Mouse (Mus musculus) cerebellum, adult (tissue): ENCODE results near the gene Atp10a.

Source experiments
- ATAC-seq: cut with Nextera tagmentation; 2 replicates; pipeline ENCODE4 v1.9.2; 2017; ENCODE audit warnings: mild to moderate bottlenecking, moderate library complexity, mixed read lengths; ENCODE audit not compliant: insufficient number of reproducible peaks, low FRiP score, low TSS enrichment

Atp10a gene

GRCm38 (mm10) chr7:58690069-58690923 is 34.3 kb downstream of the Atp10a start:
- ATAC-seq: no peak

DNA sequence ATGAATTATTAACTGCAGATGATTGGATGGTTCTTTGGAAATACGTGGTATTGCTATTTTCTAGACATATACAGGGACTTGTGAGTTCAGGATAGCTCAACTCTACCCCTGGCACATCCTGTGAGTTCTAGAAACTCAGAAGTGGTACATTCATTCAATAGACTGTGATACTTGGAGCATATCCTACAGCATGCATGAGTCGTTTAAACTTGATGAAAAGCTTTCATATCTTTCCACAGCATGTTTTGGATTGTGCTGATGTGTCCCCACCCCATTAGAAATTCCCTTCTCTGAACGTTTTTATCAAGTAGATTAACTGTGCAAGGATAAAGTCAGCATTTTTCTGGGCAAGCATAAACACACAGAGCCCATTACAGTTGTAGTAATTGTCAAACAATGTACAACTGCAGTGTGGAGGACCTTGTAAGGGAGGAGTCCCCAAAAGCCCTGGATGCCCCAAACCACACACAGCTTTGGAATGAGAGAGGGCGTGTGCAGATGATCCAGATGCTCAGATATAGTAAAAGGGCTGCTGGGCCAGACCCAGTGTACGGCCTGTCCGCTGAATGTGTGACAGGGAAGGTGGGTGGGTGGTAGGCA is 35.1 kb downstream of the Atp10a start:
- no peak for ATAC-seq

- no peak for ATAC-seq
Measured at GRCm38 (mm10) chr7:58692704-58693103, 36.7 kb downstream of the Atp10a start.

DNA sequence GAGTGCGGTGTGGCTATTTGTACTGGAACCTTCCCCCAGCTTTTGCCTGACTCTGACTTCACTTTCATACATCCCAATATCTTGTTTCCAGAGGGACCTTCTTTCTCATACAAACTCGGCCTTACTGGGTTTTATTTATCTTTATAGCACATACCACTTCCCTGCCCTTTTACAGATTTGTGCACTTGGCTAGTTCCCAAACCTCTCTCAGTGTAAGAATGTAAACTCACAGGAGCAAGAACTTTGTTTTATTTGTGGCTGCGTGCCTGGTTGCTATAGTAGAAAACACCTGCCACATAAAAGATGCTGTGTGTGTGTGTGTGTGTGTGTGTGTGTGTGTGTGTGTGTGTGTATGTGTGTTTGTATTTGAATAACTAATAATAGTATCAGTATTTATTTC is 37.4 kb downstream of the Atp10a start:
- no peak for ATAC-seq

- ATAC-seq: no peak
Measured at GRCm38 (mm10) chr7:58695661-58696060, 39.7 kb downstream of the Atp10a start.

DNA sequence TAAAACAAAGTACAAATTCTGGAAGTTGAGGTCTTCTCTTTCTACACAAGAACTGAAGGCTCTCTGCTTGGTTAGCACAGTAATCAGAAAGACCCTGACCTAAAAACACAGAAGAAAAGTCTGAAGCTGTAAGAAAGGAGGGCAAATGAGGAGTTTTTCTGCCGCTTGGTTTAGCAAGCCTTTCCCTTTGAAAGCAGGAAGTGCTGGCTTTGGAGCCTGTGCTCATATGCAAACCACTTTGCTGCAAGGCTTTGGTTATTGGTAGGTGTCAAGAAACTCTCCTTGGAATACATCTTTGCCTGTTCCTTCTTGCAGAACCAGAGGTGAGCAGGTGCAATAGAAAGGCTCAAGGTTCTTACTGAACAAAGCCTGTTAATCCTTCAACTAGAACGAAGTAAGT is 41.1 kb downstream of the Atp10a start:
- ATAC-seq: no peak

- ATAC-seq: no peak
Measured at GRCm38 (mm10) chr7:58698738-58699442, 42.9 kb downstream of the Atp10a start.

GRCm38 (mm10) chr7:58701311-58701710 is 45.3 kb downstream of the Atp10a start:
- ATAC-seq: no peak

DNA sequence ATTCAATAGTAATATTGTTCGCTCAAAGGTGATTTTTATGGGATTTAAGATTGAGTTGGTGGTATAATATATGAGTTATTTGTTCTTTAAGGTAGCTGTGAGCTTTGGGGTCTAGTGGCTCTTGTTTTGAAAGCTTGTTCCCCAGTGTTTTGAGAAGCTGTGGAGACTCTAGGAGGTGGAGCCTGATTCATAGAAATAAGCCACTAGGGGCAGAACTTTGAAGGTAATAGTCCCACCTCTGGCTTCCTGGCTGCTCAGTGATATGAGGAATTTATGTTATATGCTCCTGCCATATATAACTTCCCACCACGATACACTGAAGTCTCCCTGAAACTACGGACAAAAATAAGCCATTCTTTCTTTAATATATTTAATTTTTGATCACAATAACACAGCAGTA is 49.2 kb downstream of the Atp10a start:
- no peak for ATAC-seq

DNA sequence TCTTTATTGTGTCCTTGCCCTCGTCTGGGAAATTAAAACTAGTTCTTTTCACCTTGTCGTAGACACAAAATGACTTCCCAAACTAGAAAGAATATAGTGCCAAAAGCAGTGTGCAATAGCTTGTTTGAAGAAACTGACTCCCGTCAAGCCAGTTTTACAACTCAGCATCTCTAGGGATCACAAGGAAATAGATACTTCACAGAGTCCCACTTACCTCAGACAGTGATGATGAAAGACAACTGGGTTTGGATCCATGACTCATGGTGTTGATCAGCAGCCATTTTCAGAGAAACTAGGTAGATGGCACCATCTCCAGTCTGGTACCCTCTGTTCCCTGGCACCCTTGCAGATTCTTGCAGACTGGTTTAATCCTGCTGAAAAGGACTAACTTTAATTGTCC is 53.3 kb downstream of the Atp10a start:
- no peak for ATAC-seq

DNA sequence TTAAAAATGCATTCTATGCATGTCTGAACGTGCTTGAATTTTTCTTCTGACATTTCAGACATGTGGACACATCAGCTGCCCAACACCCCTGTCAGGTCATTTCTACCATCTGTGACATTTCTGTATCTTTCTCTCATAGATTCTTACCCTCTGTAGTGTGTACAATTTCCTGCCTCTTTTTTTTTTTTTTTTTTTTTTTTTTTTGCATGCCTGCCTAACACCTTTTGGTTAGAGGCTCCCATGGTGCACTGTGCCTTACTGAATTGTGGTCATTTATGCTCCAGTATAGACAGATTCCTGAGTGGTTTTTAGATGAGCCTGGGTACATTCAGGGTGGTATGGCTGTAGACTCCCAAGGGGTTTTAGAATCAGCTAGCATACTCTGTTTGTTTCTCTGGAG is 54.3 kb downstream of the Atp10a start:
- ATAC-seq: no peak

DNA sequence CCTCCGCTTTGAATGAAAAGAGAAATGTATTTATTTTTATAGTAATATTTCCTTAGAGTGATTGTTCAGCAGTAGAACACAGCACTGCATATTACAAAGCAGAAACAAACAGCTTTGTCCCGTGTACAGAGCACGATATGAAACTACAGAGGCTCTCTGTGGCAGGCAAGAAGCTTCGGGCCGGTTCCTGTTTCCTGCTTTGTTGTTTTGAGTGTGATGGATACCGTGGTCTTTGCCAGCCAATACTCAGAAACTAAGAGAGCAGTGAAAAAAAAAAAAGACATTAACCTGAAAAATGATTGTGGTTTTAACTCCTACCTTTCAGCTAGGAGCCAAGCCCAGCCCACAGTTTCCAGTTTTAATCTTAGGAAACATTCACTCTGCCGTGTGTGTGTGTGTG is 55.8 kb downstream of the Atp10a start:
- ATAC-seq: no peak

DNA sequence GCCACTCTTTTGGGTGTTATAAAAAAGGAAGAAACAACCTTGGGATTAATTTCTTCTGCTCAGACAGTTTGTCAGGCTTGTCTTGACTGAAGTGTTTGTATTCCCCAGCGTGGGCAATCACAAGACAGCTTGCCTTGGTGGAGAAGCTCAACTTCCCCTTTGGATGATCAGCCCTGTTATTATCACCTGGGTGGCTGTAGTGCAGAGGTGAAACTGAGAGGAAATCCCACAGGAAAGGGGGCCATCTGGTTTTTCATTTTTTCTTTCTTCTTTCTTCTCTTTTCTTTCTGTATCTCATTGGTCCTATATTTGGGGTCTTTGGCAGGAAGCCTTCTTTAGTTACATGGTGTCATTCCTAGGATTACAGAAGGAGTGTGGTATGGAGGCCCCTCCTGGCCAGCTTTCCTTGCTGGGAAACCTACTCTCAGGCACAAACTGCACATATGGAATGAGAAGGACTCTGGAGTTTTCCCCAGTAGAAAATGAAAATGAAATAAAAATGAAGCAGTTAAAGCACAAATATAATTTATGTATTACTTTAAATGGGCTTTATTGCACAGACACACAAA is 59.7 kb downstream of the Atp10a start:
- ATAC-seq: no peak

DNA sequence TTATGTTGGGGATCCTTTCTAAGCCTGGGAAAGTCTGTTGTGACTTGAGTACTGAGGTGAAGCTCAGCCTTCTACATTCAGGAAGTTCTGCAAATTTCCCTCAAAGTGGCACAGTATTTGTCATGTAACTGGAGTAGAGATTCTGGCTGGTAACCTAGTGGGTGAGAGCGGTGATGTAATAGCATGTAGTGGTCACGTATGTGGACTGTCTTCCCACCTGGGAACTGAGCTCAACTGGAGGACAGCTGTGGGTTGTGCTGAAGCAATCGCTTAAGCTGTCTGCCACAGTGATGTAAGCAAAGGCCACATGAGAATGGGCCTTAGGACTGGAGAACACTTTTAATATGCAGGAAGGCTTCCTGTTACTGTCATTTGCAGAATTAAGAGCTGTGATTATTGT is 60.7 kb downstream of the Atp10a start:
- no peak for ATAC-seq

- no peak for ATAC-seq
Measured at GRCm38 (mm10) chr7:58718556-58718955, 62.6 kb downstream of the Atp10a start.

DNA sequence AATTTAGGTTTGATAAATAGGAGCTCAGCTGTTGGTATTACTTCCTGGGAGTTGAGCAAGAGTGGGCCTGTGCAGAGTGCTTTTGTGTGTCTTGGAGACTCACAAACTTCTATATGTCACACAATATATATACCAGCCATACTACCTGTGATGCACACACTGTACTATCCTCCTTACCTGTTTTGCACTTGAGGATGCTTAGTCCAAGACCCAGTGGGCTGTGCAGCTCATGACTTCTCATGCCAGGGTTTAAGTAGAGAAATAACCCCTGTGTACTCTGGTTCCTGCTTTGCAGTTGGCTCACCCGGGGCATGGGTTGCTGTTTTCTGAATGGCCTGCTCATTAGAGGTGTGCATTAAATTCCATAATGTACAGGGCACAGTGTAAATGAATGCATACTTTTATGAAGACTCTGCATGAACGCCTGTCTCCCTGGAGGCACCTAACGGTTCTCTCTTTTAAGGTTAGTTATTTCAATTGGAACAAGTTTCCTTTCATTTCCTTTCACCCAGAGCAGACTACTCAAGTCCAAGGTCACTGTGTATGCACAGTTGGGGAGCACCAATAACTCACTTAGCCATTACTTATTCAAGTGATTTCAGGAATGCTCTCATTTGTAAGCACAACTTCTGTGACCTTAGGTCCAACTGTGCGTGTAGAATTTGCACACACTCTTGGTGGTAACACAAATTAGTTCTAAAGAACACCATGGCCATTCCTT is 63.4 kb downstream of the Atp10a start:
- no peak for ATAC-seq

GRCm38 (mm10) chr7:58722250-58722649 is 66.3 kb downstream of the Atp10a start:
- no peak for ATAC-seq

DNA sequence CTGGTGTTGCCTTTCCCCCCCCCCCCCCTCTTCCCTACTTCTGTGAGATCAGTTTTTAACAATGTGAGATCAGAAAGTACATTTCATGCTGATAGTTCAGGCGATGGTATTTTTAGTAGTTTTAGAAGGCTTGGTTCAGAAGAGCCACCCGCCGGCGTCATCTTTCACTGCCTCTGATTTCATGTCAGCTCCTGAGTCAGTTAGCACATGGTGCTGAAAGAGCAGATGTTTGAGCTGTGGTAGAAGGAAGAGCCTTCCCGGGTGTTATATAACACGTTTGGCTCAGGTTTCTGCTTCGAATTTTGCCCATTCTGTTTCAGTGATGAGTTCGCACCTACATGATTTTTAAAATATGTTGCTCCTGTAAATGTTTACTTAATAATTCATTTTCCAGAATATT is 74.2 kb downstream of the Atp10a start:
- peak; percentile 74 for ATAC-seq

GRCm38 (mm10) chr7:58730831-58731230 is 74.9 kb downstream of the Atp10a start:
- ATAC-seq: no peak

DNA sequence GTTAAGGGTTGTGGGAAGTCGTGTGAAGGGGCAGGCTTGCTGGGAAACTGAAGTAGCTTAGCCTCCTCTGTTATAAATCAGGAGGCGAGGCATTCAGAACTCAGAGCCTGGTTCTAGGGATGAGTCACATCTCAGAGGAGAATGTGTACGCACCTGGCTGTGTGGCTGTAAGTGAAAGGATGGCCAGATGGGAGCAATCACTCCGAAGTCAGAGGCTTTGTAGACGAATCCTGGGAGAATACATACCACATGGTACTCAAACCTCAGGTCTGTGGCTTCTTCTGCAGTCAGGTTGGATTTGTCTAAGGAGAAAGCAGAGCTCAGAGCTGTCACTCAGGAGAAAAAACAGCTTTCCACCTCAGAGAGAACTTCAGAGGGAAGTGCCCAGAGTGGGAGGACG is 76.4 kb downstream of the Atp10a start:
- no peak for ATAC-seq
